Mouse (Mus musculus) layer of hippocampus, postnatal 25 days (tissue): ENCODE data around the gene Ccl1. TPM values are rescaled to one million over a fixed set of nuclear protein-coding genes. Genes with fewer than 3 reads are reported as not detected.

Experiments
- DNase-seq, 2 experiments: peaks; one replicate each; pipeline ENCODE4 v3.0.0; 2022; ENCODE audit warnings: mixed read lengths in 2 of 2, low spot score in 1 of 2; ENCODE audit errors: extremely low spot score in 1 of 2
- total RNA-seq, 2 experiments: library from RNA; stranded (reverse); gene quantifications; 2 replicates each; pipeline ENCODE4 v1.2.3; 2021

Ccl1 gene
- total RNA-seq, 2 experiments from 2014 or later: not detected

DNA sequence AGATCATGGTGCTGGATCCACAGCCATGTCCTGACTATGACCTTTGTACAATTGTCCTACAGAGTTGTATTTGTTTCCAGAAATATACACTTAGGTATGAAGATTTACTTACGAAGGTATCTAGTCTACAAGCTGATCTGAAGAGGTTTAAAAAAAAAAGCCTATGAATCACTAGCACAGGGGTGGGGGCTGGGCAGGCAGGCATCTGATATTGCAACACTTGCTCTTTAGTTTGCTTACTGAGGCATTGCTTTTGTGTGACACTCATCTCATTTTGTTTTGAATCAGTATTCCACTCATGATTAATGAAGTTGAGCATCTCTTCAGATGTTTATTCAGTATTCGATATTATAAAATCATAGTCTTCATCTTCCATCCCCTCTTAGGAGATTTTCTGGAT is 169.3 kb downstream of the Ccl1 start:
- DNase-seq: no peak

DNA sequence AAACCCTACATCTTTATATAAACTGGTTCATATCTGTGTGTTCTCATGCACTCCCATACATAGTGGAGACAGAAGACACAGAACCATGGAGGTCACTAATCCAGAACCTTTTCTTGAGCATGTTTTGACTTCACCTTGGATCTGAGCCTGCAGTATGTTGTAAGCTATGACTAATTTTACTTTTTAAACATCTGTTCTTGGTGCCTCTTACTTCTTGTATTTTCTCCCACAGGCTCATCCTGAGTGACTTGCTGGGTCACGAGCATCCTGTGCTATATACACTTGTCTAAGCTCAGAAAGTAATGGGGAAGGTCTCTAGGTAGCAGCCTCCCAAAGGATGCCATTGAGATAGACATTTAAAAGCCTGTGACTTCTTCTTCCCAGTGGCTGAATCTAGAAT is 172.5 kb downstream of the Ccl1 start:
- no peak for DNase-seq

Other genes starting within 250 kb of the Ccl1 start
- gene Ccl11, start 247.9 kb downstream of the Ccl1 start, total RNA-seq: under 1 TPM; 0.34 to 0.35 TPM
- gene Ccl12, start 203.8 kb downstream of the Ccl1 start, total RNA-seq: not detected
- not detected for gene Ccl8, start 190.5 kb downstream of the Ccl1 start, total RNA-seq
- gene Tmem132e, start 83.2 kb upstream of the Ccl1 start, total RNA-seq: 1 to 10 TPM; 8.4 to 9.8 TPM